Mouse (Mus musculus): Measurements from ENCODE around the gene Tmtc4.

Tmtc4 gene

DNA sequence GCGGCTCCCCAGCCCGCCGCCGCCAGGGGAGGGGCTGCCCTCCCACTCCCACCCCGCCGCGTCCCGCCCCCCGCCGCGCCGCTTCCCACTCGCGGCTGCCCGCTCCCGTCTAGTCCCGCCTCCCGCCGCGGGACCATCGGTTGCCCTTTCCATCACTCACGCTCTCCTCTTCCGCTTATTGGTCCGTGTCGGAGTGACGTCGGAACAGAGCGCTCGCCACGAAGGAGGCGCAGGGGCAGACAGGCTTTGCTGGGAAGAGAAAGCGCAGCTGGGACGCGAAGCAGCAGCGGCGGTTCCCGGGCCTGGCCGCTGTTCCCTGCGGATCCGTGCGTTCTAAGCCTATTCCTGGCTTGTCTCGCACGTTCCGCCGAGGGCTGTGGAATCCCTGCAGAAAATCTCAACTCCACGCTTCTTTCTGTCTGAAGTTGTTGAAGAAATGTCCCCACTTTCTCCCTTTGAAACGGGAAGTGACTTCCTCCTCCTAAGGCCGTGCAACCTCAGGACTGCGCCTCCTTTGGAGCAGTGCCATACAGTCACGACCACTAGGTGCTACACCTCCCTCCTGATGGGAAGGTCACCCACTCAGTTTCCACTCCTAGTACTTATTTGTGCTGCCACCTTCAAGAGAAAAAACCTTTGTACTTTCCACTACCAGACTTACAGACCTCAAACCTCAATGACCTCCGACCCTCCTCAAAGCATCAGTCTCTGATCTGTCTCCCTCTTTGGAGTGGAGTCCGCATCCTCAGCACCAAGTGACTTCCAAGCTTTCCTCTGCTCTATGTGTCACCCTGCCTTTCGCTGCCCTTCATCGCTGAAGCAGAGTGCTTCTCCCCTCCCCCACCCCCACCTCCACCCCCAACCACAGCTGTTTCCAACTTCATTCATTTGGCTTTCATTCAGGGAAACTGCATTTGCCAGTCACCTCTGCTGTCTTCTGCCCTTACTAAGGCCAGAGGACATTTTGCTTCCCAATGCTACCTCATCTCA is at the start of gene Tmtc4:
Tmtc4 (minus strand) TSS at position 810 of the 990 bp plus-strand sequence.
- DNase-seq (ENCODE audit: low spot score in 2 of 2) = peak; percentile 90 to 91

DNA sequence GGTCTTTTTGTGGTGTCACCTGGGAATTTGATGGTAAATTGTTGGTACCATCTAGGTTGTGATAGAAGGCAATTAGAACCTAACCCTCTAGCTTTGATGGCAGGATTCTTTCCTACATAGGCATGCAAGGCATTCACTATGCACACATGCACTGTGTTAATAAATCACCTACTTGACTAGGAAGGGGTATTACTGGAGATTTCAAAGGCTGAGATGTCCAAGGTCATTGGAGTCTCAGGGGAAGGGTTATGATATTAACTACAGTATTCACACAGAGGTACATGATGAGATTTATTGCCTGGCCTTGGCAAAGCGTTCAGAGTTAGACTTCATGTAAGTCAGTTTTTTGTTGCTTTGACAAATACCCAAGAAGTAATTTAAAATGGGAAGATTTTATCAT is 48.6 kb upstream of the Tmtc4 start:
- no peak for DNase-seq (ENCODE audit: low spot score in 2 of 2)

DNA sequence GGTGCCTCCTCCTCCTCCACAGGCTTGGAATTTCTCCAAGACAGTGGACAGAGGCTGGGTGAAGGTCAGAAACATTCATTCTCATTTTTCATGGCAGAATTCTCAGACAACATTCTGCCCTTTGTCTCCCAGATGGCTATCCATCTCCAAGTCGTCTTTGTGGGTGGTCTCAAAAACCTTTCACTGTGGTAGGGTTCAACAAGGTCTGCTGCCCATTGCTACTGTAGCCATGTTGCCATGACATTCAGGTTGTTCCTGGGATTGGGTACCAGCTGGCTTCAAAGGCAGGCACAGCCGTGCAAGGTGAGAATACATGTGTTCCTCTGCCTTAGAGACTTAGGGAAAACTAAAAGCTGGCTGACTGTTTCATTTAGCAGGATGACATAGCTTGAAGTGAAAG is 44.0 kb upstream of the Tmtc4 start:
- no peak for DNase-seq (ENCODE audit: low spot score in 2 of 2)

DNA sequence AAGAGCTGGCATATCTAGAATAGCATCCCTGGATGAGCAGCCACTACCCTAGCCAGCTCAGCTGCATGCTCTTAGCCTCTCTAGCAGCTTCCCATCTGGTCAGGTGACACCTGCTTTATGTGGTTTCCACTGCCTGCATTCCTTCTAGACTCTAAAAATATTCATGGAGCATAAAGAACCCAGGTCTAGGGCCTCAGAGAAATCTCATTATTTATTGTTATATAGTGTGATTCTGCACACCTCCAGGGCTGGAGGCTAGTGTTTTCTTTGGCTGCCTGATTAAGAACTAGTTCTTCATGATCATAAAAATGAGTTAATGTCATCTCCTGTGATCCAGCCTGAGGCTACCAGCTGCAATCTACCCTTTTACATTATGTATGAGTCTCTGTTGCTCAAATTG is 39.1 kb upstream of the Tmtc4 start:
- no peak for DNase-seq (ENCODE audit: low spot score in 2 of 2)

DNA sequence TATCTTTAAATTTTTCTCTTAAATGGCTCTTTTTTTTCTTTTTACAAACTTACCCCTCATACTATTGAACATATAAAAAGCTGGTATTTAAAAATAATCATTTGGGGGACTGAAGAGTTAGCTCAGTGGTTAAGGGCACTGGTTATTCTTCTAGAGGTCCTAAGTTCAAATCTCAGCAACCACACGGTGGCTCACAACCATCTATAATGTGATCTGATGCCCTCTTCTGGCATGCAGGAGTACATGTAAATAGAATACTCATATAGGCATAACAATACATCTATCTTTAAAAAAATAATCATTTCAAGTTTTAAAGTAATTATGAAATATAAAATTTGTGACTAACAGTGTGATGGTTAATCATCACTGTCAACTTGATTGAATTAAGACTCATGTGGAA is 32.5 kb upstream of the Tmtc4 start:
- no peak for DNase-seq (ENCODE audit: low spot score in 2 of 2)

DNA sequence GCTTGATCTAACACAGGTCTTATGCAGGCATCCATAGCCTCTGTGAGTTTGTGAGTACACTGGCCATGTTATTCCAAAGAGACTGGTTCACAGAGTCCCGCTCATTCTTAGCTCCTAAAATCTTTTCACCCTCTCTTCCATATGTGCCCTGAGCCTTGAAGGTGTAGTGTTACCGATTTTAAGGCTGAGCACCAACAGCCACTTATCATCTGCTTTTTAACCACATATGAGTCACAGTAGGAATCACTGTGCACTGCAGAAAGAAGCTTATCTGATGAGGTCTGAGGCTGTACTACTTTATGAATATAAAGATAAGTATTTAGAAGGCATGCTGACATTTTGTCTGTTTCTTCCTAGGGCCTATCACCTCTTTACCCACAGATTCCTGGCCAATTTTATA is 31.9 kb upstream of the Tmtc4 start:
- no peak for DNase-seq (ENCODE audit: low spot score in 2 of 2)

DNA sequence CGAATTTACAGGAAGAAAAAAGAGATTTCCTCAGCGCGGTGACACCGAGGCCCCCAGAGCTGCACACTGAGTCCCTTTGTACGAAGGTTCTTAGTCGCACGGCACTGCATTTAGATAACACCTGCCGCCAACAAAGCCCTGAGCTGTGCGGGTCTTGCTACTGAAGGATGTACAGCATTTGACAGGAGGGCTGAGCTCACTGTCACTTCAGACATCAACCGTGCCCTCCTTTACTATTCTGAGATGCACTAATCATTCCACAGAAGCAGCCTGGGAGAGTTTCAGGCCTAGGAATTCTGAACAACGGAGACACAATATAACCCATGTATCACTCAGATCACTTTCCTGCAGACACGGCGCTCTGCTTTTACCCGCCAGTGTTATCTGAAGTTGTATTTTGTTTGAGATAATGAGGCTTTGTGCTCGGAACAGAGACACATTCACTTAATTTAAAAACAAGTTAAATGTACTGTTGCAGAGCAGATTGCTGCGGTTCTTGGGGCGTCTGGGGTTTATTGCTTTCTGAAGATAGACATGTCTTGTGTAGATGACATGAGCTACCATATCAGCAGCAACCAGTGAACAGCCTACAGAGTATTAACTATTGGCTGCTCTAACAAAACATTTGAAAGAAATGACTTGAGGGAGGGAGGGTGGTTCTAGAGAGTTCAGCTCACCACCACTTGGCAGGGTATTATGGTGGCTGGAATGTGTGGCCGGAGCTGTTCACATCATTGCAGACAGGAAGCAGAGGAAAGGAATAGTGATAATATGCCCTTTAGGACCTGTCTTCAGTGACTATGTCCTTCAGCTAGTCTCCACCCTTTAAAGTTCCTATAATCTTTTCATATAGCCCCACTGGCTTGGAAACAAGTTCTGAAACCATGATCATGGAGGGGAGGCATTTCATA is 25.5 kb upstream of the Tmtc4 start:
- no peak for DNase-seq (ENCODE audit: low spot score in 2 of 2)

DNA sequence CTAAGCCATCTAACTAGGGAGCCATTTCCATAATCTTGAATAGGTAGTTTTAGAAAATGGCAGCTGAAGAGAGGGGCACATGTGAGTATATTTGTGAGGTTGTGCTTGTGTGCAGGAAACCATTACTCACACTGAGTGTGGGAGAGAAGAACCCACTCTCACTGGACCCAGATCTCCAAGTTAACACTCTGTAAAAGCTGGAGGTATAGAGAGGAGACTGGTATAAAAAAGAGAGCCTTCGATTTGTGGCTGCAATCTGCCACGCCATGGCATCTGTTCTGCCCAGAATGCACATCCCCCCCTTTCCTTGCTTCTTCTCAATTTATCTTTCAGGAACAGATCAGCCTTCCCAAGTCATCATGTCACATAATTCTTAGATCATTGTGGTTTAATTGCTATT is 24.8 kb upstream of the Tmtc4 start:
- DNase-seq (ENCODE audit: low spot score in 2 of 2) = no peak

DNA sequence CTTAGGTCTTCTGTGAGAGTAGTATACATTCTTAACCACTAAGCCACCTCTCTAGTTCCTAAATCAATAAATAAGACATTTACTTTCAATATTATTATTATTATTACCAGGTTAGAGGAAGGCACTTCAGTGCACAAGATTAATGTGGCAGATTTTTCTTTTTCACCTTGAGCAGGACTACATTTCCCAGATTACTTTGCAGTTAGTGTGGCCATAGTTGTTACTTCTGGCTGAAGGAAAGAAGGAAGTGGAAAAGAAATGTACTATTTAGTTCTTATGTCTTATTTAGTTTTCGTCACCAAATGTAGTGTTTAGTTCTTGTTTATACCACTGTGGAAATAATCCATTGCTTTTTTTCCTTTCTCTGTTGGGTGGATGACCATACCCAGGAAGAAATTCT is 19.9 kb upstream of the Tmtc4 start:
- DNase-seq (ENCODE audit: low spot score in 2 of 2) = no peak

DNA sequence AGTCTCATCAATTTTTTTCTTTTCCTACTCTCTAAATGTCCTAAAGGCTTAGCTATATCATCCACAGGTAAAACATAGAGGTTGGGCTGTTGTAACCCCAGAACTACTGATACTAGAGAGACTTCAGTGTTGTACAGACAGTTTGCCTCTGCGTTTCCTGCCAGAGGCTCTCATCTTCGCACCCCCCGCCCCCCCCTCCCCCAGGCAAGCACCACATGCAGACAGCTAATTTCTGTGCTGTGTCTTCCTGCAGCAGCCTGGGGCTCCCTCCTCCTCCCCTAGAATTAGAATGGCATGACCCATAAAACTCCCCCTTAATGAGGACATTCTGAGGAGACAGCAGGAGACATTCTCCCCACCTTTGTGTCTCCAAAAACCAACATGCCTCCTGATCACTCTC is 17.6 kb upstream of the Tmtc4 start:
- no peak for DNase-seq (ENCODE audit: low spot score in 2 of 2)

DNA sequence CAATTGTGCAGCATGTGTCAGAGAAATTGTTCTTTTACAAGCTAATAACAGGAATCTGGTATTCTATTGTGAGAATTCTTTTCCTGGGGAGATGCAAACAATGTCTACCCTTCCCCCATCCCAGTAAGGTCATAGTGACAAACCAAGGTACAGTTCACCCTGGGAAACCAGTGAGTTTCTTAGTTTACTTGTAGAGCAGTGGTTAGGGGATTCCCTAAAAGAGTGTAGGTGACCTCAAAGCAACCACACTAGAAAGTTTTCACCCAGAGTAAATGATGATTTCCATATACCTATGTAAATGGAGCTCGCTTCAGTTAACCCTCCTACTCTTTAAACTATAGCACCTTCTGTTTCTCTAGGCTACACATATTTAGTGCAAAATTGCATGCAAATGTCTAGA is 13.6 kb upstream of the Tmtc4 start:
- no peak for DNase-seq (ENCODE audit: low spot score in 2 of 2)

DNA sequence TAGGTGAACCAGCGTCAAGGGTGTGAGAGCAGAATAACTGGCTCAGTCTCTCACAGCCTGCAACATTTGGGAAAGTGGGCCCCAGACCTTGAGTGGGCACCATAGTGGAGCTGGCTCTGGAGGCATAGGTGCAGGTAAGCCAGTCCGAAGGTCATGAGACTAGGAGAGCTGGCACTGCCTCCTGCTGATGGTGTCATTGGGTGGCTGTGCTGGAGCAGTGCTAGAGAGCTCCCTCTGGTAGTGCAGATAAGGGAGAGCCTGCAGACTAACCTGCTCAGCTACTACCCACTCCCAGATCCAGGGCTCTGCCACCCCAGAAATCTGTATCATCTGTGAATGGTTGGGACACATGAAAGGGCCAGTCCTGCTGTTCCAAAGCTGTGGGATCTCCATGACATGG is 10.1 kb upstream of the Tmtc4 start:
- no peak for DNase-seq (ENCODE audit: low spot score in 2 of 2)

DNA sequence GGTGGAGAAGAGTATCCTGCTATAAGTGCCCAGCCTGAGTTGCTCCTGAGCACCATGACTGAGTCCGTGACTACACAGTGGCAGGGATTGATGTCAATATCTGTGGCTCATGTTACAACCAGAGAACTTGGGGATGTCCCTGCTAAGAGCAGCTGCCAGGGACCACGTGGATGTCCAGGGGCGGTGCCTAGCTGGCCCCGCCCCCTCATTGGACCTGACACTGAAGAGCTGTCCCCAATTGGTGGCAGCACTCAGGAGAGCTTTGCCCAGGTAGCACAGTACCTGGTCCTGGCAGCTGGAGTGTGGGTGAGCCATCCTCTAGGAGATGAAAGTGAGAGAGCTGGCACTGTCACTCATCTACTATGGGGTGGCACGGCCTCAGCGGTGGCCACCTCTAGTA is 9.1 kb upstream of the Tmtc4 start:
- DNase-seq (ENCODE audit: low spot score in 2 of 2) = no peak

DNA sequence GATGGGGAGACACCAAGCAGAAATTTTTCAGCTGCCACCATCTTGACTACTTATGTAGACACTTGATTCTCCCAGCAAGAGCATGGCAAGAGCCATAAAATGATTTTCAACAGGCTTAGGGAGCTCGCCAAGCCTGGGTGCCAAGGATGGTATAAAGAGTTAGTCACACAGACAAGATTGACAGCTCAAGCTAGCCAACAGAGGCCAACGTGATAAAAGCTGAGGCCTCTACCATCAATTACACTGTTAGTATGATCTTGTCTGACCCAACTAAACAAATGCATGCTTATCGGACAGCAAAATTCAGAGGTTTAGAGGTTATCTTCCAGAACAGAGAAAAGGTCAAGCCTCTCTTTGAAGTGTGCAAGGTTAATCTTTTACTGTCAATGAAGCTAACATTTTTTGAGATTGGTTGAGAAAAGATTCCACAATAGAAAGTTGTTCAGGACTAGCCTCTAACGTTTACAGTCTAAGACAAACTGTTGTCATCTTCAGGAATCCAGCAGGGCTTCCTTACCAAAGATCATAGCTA is 6.8 kb upstream of the Tmtc4 start:
- DNase-seq (ENCODE audit: low spot score in 2 of 2) = no peak

DNA sequence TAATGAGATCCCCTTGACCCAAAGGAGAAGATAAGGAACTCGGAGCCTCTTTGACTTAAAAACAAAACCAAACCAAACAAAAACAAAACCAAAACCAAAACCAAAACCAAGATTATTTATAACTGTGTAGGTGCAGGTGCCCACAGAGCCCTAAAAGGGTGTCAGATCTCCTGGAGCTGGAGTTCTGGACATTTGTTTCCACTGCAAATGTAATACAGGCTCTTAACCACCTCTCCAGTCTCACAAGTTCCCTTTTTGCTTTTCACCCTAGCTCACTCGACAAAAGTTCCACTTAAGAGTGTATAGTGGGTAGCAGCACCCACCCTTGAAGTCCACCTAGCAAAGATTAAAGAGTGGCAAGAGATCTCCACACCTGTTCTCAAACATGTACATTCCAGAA is 2.6 kb upstream of the Tmtc4 start:
- no peak for DNase-seq (ENCODE audit: low spot score in 2 of 2)

DNA sequence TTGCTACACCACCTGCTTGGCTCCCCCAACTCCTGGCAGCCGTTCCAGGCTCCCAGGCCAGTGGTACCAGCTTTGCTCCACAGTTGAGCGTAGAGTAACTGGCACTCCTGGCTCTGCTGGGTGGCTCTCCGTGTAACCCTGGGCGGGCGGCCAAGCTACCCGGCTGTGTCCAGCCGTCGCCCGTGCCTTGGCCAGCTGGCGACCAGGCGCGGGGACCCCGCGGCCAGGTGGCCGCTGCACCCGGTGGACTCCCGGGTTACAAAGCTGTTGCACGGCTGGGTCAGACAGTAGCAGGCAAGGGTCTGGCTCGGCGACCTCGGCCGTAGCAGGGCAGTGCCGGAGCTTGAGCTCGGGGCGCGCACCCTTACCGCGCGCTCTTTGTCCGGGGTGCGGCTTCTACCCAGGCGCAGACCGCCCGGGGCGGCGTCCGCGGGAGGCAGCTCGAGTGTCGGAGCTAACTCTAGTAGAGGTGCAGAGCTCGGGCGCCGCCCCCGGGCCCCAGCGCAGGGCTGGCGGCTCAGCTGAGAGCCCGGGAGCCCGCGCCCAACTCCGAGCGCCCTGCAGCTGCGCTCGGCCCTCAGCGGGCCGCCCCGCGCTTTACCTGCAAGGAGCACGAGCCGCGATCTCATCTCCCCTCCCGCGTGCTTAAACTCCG is 1.1 kb downstream of the Tmtc4 start:
- DNase-seq (ENCODE audit: low spot score in 2 of 2) = peak; percentile 38 to 44

DNA sequence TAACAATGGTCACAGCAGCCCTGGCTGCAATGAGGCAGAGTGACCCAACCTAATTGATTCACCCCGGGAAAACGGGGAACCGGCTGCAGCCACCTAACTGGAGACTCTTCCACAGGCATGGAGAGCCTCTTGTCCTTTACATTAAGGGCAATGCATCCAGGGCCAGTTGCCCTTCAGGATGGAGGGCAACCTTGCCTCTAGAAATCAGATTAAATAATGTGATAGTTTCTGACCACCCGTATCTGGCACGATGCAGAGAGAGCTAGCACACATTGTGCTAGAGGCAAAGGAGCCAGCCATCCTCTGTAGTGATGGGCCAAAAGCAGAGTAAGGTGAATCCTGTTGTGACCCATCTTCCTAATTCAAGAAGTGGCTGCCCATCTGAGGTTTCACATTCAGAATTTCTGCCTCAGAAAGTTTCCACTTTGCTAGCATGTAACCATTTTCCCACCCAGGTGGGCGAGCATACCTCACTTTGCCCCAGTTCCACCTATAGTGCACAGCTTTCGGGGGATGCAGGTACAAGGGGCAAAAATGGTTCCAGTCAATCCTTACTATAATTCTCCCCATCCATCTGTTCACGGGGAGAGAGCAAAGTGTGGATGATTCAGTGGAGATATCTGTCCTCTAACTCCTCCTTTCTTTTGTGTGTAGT is 1.9 kb downstream of the Tmtc4 start:
- DNase-seq (ENCODE audit: low spot score in 2 of 2) = no peak

DNA sequence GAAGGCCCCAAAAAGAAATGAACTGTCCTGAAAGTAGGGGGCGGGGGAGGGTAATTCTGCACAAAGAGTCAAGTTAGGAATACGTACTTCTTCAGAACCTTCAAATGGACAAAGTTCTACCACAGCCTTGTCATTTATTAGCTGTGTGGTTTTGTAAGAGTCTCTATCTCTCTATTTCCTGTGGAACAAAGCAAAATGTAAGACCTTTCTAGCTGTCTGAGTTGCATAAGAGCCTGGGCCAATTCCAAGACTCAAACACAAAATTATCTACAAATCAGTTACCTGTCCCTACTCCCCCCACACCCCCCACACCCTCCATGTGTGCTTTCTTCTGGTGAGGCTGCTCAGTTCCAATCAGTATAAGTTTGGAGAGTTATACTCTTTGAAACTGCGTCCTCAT is 5.0 kb downstream of the Tmtc4 start:
- DNase-seq (ENCODE audit: low spot score in 2 of 2) = no peak

DNA sequence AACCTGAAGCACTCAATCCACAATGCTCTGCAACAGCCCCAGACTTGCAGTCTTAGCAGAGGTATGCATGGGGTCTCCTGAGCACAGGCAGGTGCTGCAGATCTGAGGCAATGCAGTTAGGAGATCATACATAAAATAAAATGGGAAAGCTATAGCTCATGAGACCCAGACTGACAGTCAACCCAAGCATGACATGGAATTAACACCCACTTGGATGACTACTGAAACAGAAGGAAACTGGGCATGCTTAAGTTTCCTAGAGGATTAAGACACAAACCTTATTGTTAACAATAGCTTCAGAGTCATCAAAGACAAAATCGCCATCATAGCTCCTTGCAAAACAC is 6.1 kb downstream of the Tmtc4 start:
- DNase-seq (ENCODE audit: low spot score in 2 of 2) = no peak

DNA sequence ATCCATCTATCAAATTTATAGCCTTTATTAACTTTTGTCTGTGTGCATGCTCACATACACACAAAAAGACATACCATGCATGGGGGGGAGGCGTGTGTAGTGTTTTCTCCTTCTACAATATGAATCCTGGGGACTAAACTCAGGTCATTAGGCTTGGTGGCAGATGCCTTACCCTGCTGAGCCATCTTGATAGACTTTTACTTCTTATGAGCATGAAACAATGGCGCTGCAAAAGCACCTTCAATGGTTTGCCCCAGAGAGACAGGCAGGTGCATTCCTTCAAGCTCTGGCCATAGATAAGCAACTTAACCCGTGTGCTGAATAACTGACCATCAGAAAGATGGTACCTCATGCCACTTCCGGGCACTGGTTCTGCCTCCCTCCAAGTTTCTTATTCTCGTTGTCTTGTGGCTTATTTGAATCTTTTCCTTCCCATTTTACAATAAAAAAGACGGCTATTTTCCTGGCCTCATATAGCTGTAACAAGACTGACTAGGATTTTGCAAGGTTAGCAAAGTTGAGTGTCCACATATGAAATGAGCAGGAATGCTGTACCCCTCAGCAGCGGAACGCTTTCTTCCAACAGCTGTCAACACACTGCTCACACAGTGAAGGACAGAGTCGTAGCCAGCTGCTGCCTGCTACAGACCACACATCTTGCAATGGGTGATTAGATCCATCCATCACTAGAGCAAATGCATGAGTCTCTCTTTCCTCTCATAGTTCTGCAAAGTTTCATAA is 6.6 kb downstream of the Tmtc4 start:
- no peak for DNase-seq (ENCODE audit: low spot score in 2 of 2)
